Mouse (Mus musculus) lung, postnatal 36 days (tissue): Measurements from ENCODE around the gene Mpnd.
"Not testable (repeated sequence)": the region's sequence is repeated elsewhere in the genome, so short reads cannot be mapped to it uniquely, and the experiment has no call there.

Experiments
- DNase-seq: peaks from one replicate; pipeline ENCODE4 v3.0.0; 2022; ENCODE audit warnings: mixed read lengths

Gene Mpnd

GRCm38 (mm10) chr17:56038583-56039261 lies 33.2 kb downstream of the Mpnd start:
- no peak for DNase-seq

DNA sequence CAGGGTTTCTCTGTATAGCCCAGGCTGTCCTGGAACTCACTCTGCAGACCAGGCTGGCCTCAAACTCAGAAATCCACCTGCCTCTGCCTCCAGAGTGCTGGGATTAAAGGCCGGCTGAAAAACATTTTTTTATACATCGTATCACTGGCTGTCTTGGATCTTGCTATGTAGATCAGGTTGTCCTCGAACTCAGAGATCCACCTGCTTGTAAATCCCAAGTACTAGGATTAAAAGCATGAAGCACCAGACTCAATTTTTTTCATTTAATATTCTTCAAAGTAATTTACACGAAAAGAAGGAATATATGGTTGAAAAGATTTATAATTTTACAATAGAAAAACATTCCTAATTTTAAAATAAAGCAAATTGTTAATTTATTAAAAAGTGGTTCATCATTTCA lies 33.8 kb downstream of the Mpnd start:
- DNase-seq = no peak

DNA sequence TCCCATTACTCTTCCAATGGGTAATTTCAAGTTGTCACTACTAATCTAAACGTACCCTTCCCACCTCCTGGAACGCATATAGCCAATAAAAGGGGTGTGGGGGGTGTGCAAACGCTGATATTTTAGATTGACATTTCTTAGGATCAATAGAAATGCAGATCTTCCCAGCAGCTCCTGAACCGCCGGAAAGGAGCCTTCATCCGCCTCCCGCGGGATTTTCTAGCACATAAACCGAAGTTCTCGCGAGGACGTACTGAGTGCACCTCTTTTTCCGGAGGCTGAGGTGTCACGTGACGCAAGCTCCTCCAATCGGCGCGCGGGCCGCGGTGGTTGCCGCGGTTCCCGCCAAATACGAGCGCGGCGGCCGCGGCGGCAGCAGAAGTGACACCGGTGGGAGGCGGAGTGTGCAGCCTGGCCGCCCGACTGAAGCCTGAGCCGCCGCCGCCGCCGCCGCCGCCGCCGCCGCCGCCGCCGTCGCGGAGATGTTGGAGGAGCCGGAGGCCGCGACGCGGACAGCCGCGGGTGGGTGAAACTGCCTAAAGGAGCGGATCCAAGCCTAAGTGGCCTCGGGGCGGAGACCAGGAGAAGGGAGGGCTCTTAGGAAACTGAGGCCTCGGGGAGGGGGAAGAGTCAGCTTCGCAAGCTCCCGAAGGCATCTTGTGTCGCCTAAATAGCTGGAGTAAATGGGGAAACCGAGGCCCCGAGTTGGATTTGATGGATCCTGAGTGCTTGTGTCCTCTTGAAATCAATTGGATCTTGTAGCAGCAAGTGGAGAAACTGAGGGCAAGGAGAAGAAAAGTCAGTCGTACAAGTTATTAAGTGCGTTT lies 34.7 kb downstream of the Mpnd start, which contains the start of gene Chaf1a:
Gene Chaf1a (plus strand): TSS at position 410 of the 827 bp plus-strand sequence.
- DNase-seq = peak; percentile 99

GRCm38 (mm10) chr17:56040857-56041163 lies 35.3 kb downstream of the Mpnd start:
- no peak for DNase-seq

GRCm38 (mm10) chr17:56051369-56051768 lies 45.9 kb downstream of the Mpnd start:
- no peak for DNase-seq

DNA sequence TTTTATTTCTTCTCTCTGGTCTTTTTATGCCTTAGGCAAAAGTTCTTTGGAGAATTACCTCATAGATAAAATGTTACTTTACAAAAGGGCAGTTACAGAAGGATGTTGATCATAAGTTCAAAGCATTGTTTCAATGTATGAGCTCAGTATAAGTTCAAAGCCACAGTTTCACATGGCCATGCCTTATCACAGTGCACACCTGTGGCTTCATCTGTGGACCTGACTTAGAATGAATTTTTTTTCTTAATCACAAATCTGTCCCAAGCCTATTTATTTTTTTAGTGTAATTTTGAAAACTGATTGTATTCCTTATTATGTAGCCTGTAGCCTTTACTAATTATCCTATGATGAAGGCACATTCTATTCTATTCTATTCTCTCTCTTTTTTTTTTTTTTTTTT lies 49.4 kb downstream of the Mpnd start:
- DNase-seq = no peak

DNA sequence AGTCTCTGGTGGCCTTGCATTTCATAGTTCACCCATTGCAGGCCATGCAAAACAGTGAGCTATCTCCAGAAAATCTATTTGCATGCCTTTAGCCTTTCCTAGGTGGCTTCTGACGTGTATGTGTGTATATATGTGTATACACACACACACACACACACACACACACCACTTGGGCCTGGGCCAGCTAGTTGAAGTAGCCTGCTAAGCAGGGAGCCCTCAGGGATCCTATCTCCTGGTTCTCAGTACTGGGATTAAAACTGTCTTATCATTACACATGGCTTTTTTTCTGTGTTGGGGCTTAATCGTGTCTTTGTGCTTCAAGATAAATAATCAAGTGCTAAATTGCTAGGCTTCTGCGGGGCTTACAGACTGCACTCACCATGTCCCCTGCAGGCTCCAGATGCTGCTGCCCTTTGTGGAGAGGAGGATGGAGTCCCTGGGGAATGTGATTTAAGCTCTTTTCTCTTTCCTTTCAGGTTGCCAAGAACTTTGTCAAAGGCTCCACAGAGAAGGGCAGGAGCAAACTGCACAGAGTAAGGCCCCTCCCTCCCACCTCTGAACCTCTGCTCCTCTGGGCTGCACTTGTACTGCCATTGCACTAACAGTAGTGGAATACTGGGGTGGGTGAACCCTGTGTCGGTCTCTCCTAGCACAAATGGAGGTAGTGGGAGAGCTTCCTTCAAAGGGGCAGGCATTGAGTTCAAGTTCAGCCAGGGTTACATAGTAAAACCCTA lies 50.6 kb downstream of the Mpnd start:
- no peak for DNase-seq

DNA sequence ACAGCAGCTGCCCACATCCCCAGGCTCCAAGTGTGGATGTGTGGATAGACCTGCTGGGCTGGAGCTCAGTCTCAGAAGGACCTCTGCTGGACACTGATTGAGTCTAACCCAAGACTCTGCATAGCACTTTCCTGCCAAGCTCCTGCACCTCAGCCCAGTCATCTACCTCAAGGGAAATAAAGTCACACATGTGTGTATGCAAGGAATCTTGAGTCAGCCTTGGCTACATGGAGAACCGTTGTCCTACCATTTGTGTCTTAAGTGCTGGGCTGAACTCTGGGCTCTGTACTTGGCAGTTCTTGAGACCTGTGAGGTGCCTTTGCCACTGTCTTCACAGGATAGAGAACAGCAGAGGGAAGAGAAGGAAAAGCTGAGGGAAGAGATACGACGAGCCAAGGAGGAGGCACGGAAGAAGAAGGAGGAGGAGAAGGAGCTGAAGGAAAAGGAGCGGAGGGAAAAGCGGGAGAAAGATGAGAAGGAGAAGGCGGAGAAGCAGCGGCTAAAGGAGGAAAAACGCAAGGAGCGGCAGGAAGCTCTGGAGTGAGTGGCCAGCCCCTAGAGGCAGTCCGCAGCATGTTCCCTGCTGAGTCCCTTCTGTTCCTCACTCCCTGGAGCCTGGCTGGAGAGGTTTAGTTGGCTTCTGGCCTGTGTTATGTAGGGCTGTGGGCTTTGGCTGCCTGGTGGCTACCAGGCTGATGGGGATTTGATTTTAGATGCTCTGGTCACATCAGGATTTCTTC lies 52.0 kb downstream of the Mpnd start:
- no peak for DNase-seq

GRCm38 (mm10) chr17:56062081-56062480 lies 56.6 kb downstream of the Mpnd start:
- DNase-seq = no peak

- not testable (repeated sequence) for DNase-seq
These were observed 60.2 kb downstream of the Mpnd start for GRCm38 (mm10) chr17:56065715-56066114.
